Mouse (Mus musculus): ENCODE results near the gene Hist2h2ab. TPM values are rescaled to one million over a fixed set of nuclear protein-coding genes. Genes with fewer than 3 reads are reported as not detected.
A peak's percentile ranks its signal among the peaks of the same experiment; 100 is the strongest.
"Not testable (repeated sequence)": the region's sequence is repeated elsewhere in the genome, so short reads cannot be mapped to it uniquely, and the experiment has no call there.

Hist2h2ab gene
- polyA plus RNA-seq, 1 experiment from 2014 or later, result 1.3 TPM

- no peaks in the 10 kb centered on the region for H3K9me3 ChIP-seq (ENCODE audit: control insufficient read depth, low read length)
- peak within 1 kb of the TSS; percentile 91 for H3K4me2 ChIP-seq (ENCODE audit: low read depth, low read length)
- H3K36me3 ChIP-seq (ENCODE audit: control insufficient read depth, insufficient read depth, low read length), result no peaks in the 10 kb centered on the region
- H3K27ac ChIP-seq (ENCODE audit: low read length), result peak within 1 kb of the TSS; percentile 99
- peak within 1 kb of the TSS; percentile 64 for H3K4me3 ChIP-seq (ENCODE audit: low read length)
- WGBS, result 12% methylated on average over 30 of the region's 30 CpGs
- peak; percentile 66 for ATAC-seq (ENCODE audit: low read depth)
- H3K9ac ChIP-seq (ENCODE audit: low read length), result peak within 1 kb of the TSS; percentile 72
- peaks cover 11% of the 10 kb centered on the region for H3K4me1 ChIP-seq (replicated peaks; ENCODE audit: control insufficient read depth, insufficient read depth, low read length)
- H3K27me3 ChIP-seq (ENCODE audit: control insufficient read depth, insufficient read depth, low read depth, low read length), result no peaks in the 10 kb centered on the region
Measured at GRCm38 (mm10) chr3:96268051-96268775, 48.5 kb downstream of the Hist2h2ab start, which contains the start of gene Hist2h3b. Gene Hist2h3b, plus strand, starts transcription at chr3:96268654.

DNA sequence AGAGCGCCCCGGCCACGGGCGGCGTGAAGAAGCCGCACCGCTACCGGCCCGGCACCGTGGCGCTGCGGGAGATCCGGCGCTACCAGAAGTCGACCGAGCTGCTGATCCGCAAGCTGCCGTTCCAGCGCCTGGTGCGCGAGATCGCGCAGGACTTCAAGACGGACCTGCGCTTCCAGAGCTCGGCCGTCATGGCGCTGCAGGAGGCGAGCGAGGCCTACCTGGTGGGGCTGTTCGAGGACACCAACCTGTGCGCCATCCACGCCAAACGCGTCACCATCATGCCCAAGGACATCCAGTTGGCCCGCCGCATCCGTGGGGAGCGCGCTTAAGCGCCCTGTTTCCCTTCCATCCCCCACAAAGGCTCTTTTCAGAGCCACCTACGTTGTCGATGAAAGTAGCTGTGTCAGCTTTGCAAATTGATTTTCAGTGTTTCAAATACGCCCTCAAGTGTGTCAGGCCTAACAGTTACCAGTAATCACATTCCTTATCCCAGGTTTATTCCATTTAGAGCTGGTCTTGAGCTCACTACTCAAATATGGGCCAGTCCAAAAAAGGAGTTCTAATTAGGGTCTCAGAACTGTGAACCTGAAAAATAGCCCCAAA lies 49.2 kb downstream of the Hist2h2ab start:
- ATAC-seq (ENCODE audit: low read depth), result peak; percentile 20

More for the DNA sequence above, 49.2 kb downstream of the Hist2h2ab start:
- H3K9me3 ChIP-seq (ENCODE audit: control insufficient read depth, low read length); H3K36me3 ChIP-seq (ENCODE audit: control insufficient read depth, insufficient read depth, low read length); H3K27me3 ChIP-seq (ENCODE audit: control insufficient read depth, insufficient read depth, low read depth, low read length): not testable (repeated sequence)
- H3K4me3 ChIP-seq (ENCODE audit: low read length), result peak overlapping the region; percentile 64
- WGBS, result 0% methylated on average over 10 of the region's 44 CpGs
- H3K4me2 ChIP-seq (ENCODE audit: low read depth, low read length), result peak overlapping the region; percentile 71
- H3K9ac ChIP-seq (ENCODE audit: low read length), result peak overlapping the region; percentile 72
- peak overlapping the region; percentile 99 for H3K27ac ChIP-seq (ENCODE audit: low read length)
- peaks cover 11% of the 10 kb centered on the region for H3K4me1 ChIP-seq (replicated peaks; ENCODE audit: control insufficient read depth, insufficient read depth, low read length)

Small RNA genes lying within 50 kb of the gene (microRNA-seq; reads per million reads assigned to microRNA genes)
- not detected for gene Gm44492
- gene Gm47311, result not detected
- gene Gm47313, result not detected

Other genes with a start within 250 kb of the Hist2h2ab start
- gene Plekho1, start 223.9 kb upstream of the Hist2h2ab start, polyA plus RNA-seq (2015; fragmentation: Nextera tagmentation; extraction: Ambion mirVana), result 24.0 and 25.3 TPM in 2 replicates
- gene Vps45, start 161.4 kb upstream of the Hist2h2ab start, polyA plus RNA-seq (2015; fragmentation: Nextera tagmentation; extraction: Ambion mirVana), result 39.6 and 39.8 TPM in 2 replicates
- 18.8 and 22.9 TPM in 2 replicates for gene Otud7b, start 115.3 kb upstream of the Hist2h2ab start, polyA plus RNA-seq (2015; fragmentation: Nextera tagmentation; extraction: Ambion mirVana)
- gene Mtmr11, start 57.9 kb upstream of the Hist2h2ab start, polyA plus RNA-seq (2015; fragmentation: Nextera tagmentation; extraction: Ambion mirVana), result 13.0 and 14.0 TPM in 2 replicates
- 143 and 167 TPM in 2 replicates for gene Sf3b4, start 47.5 kb upstream of the Hist2h2ab start, polyA plus RNA-seq (2015; fragmentation: Nextera tagmentation; extraction: Ambion mirVana)
- gene Sv2a, start 38.7 kb upstream of the Hist2h2ab start, polyA plus RNA-seq (2015; fragmentation: Nextera tagmentation; extraction: Ambion mirVana), result 2.3 and 2.6 TPM in 2 replicates
- 51.4 and 51.6 TPM in 2 replicates for gene Bola1, start 156 bp upstream of the Hist2h2ab start, polyA plus RNA-seq (2015; fragmentation: Nextera tagmentation; extraction: Ambion mirVana)
- gene Hist2h2ac, start 1.0 kb downstream of the Hist2h2ab start, polyA plus RNA-seq (2015; fragmentation: Nextera tagmentation; extraction: Ambion mirVana), result 8.9 and 9.0 TPM in 2 replicates
- gene Hist2h2be, start 1.3 kb downstream of the Hist2h2ab start, polyA plus RNA-seq (2015; fragmentation: Nextera tagmentation; extraction: Ambion mirVana), result 7.5 and 8.8 TPM in 2 replicates
- 3.6 and 4.7 TPM in 2 replicates for gene Hist2h3c2, start 19.3 kb downstream of the Hist2h2ab start, polyA plus RNA-seq (2015; fragmentation: Nextera tagmentation; extraction: Ambion mirVana)
- 37.6 and 61.6 TPM in 2 replicates for gene Hist2h2aa2, start 20.4 kb downstream of the Hist2h2ab start, polyA plus RNA-seq (2015; fragmentation: Nextera tagmentation; extraction: Ambion mirVana)
- gene Hist2h2aa1, start 25.6 kb downstream of the Hist2h2ab start, polyA plus RNA-seq (2015; fragmentation: Nextera tagmentation; extraction: Ambion mirVana), result 16.9 and 21.5 TPM in 2 replicates
- 1.0 and 2.3 TPM in 2 replicates for gene Hist2h3c1, start 26.8 kb downstream of the Hist2h2ab start, polyA plus RNA-seq (2015; fragmentation: Nextera tagmentation; extraction: Ambion mirVana)
- gene Hist2h4, start 43.4 kb downstream of the Hist2h2ab start, polyA plus RNA-seq (2015; fragmentation: Nextera tagmentation; extraction: Ambion mirVana), result 9.8 and 12.3 TPM in 2 replicates
- gene Hist2h3b, start 48.8 kb downstream of the Hist2h2ab start, polyA plus RNA-seq (2015; fragmentation: Nextera tagmentation; extraction: Ambion mirVana), result 55.7 and 61.1 TPM in 2 replicates
- 13.0 and 14.5 TPM in 2 replicates for gene Hist2h2bb, start 49.9 kb downstream of the Hist2h2ab start, polyA plus RNA-seq (2015; fragmentation: Nextera tagmentation; extraction: Ambion mirVana)
- gene Fcgr1, start 74.1 kb downstream of the Hist2h2ab start, polyA plus RNA-seq (2015; fragmentation: Nextera tagmentation; extraction: Ambion mirVana), result 2.3 and 2.7 TPM in 2 replicates
- gene BC107364, start 232.4 kb downstream of the Hist2h2ab start, polyA plus RNA-seq (2015; fragmentation: Nextera tagmentation; extraction: Ambion mirVana), result 0.30 and 0.34 TPM in 2 replicates

All from lung, embryonic 16.5 days (tissue).